Mouse (Mus musculus): ENCODE results near the gene Smtn.

The Smtn gene

GRCm38 (mm10) chr11:3540451-3541085 lies at the start of gene Smtn:
Gene Smtn, minus strand, starts transcription at chr11:3540612.
- DNase-seq: no peak

- no peak for DNase-seq
Measured at GRCm38 (mm10) chr11:3588036-3588672, 47.7 kb upstream of the Smtn start.

- DNase-seq: peak in 1 of 2 experiments; percentile 40
Measured at GRCm38 (mm10) chr11:3587350-3587749, 46.9 kb upstream of the Smtn start.

GRCm38 (mm10) chr11:3585983-3586618 lies 45.7 kb upstream of the Smtn start:
- DNase-seq: no peak

- peak; percentile 28 to 59 for DNase-seq
Measured at GRCm38 (mm10) chr11:3583127-3583526, 42.7 kb upstream of the Smtn start.

GRCm38 (mm10) chr11:3581908-3582307 lies 41.5 kb upstream of the Smtn start:
- DNase-seq: no peak

GRCm38 (mm10) chr11:3580306-3581084 lies 40.1 kb upstream of the Smtn start:
- no peak for DNase-seq

- DNase-seq: no peak
Measured at GRCm38 (mm10) chr11:3578050-3578725, 37.8 kb upstream of the Smtn start.

GRCm38 (mm10) chr11:3575238-3575637 lies 34.8 kb upstream of the Smtn start:
- peak; percentile 46 to 67 for DNase-seq

GRCm38 (mm10) chr11:3573092-3573491 lies 32.7 kb upstream of the Smtn start:
- peak; percentile 84 to 95 for DNase-seq

- no peak for DNase-seq
Measured at GRCm38 (mm10) chr11:3572181-3572580, 31.8 kb upstream of the Smtn start.

GRCm38 (mm10) chr11:3570321-3570720 lies 29.9 kb upstream of the Smtn start:
- DNase-seq: no peak

- no peak for DNase-seq
Measured at GRCm38 (mm10) chr11:3567896-3568295, 27.5 kb upstream of the Smtn start.

- peak; percentile 63 to 84 for DNase-seq
Measured at GRCm38 (mm10) chr11:3566018-3566417, 25.6 kb upstream of the Smtn start.

GRCm38 (mm10) chr11:3564451-3564850 lies 24.0 kb upstream of the Smtn start:
- peak in 1 of 2 experiments; percentile 32 for DNase-seq

- no peak for DNase-seq
Measured at GRCm38 (mm10) chr11:3563853-3564252, 23.4 kb upstream of the Smtn start.

- DNase-seq: peak; percentile 55 to 59
Measured at GRCm38 (mm10) chr11:3560202-3560601, 19.8 kb upstream of the Smtn start.

GRCm38 (mm10) chr11:3557852-3558251 lies 17.4 kb upstream of the Smtn start:
- DNase-seq: no peak

- DNase-seq: no peak
Measured at GRCm38 (mm10) chr11:3554976-3555375, 14.6 kb upstream of the Smtn start.

- DNase-seq: peak in 1 of 2 experiments; percentile 53
Measured at GRCm38 (mm10) chr11:3549791-3550190, 9.4 kb upstream of the Smtn start.

- DNase-seq: no peak
Measured at GRCm38 (mm10) chr11:3548564-3549295, 8.3 kb upstream of the Smtn start.

- DNase-seq: peak in 1 of 2 experiments; percentile 67
Measured at GRCm38 (mm10) chr11:3547969-3548368, 7.6 kb upstream of the Smtn start.

Measured in lung, postnatal 4 days (tissue).